Mouse (Mus musculus) ES-CJ7 (cell line): ENCODE data around the gene Carmil1.

Experiments used
- DNase-seq: peaks from one replicate; pipeline ENCODE4 v3.0.0; 2011; ENCODE audit warnings: low read depth, low spot score

The Carmil1 gene

GRCm38 (mm10) chr13:24048611-24049010 is 232.0 kb downstream of the Carmil1 start:
- no peak for DNase-seq

GRCm38 (mm10) chr13:24045271-24045670 is 235.3 kb downstream of the Carmil1 start:
- no peak for DNase-seq

- DNase-seq, result no peak
Observed at GRCm38 (mm10) chr13:24040221-24040620, 240.4 kb downstream of the Carmil1 start.

GRCm38 (mm10) chr13:24037502-24037901 is 243.1 kb downstream of the Carmil1 start:
- DNase-seq, result no peak

- no peak for DNase-seq
Observed at GRCm38 (mm10) chr13:24036150-24036549, 244.4 kb downstream of the Carmil1 start.

- peak; percentile 34 for DNase-seq
Observed at GRCm38 (mm10) chr13:24027191-24028170, 253.1 kb downstream of the Carmil1 start.

- DNase-seq, result no peak
Observed at GRCm38 (mm10) chr13:24018515-24018914, 262.1 kb downstream of the Carmil1 start.

GRCm38 (mm10) chr13:24005528-24005927 is 275.1 kb downstream of the Carmil1 start:
- DNase-seq, result no peak

GRCm38 (mm10) chr13:24001797-24002196 is 278.8 kb downstream of the Carmil1 start:
- peak; percentile 84 for DNase-seq

GRCm38 (mm10) chr13:24001081-24001480 is 279.5 kb downstream of the Carmil1 start:
- no peak for DNase-seq

GRCm38 (mm10) chr13:23998826-23999225 is 281.8 kb downstream of the Carmil1 start:
- no peak for DNase-seq

- no peak for DNase-seq
Observed at GRCm38 (mm10) chr13:23994756-23995155, 285.8 kb downstream of the Carmil1 start.

GRCm38 (mm10) chr13:23994024-23994423 is 286.6 kb downstream of the Carmil1 start:
- peak; percentile 45 for DNase-seq

GRCm38 (mm10) chr13:23990928-23991327 is 289.7 kb downstream of the Carmil1 start, which contains the start of gene Scgn:
Scgn (minus strand) TSS chr13:23991214.
- DNase-seq, result peak; percentile 79

GRCm38 (mm10) chr13:23990451-23990850 is 290.1 kb downstream of the Carmil1 start:
- DNase-seq, result no peak

- peak; percentile 8 for DNase-seq
Observed at GRCm38 (mm10) chr13:23985130-23985529, 295.5 kb downstream of the Carmil1 start.

- no peak for DNase-seq
Observed at GRCm38 (mm10) chr13:23972271-23972670, 308.3 kb downstream of the Carmil1 start.

- no peak for DNase-seq
Observed at GRCm38 (mm10) chr13:23971870-23972269, 308.7 kb downstream of the Carmil1 start.

- no peak for DNase-seq
Observed at GRCm38 (mm10) chr13:23964909-23965308, 315.7 kb downstream of the Carmil1 start.
